In the genomic region with DNA sequence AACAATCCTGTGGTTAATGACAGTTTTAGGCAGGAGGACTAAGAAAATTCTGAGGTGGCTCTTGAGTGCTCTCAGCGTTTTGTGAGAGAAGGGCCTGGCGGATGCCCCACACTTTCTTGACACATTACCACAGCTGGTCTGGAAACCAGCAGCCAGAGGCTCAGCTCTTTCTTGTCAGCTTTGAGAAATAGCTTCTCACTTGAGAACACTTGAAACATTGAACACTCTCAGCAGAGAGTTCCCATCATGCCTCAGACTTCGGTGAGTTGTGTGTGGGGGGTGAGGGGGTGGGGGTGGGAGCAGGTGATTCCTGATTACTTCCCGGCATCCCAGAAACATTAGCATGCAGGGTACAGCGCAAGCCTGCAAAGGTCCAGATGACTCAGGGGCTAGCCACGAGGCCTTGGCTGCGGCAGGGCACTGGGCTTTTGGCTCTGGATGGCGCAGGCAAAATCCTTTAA, we compare ENCODE assay signal across 12 mouse cellular contexts.
DNase-seq lines count a peak whose midpoint lies in the region; ATAC-seq lines count a peak whose summit lies in the region.
"Had no signal": no experiment of that assay in that cellular context is flagged by ENCODE, and none has a peak within 500 bp of the region (broad histone marks: within the 10 kb centered on the region; RNA-seq: fewer than 3 reads in every experiment).

No protein-coding gene starts in this region.

- H3K9me3 ChIP-seq in neural tube, embryonic 15.5 days (replicated peaks) = no peaks in the 10 kb centered on the region
- H3K9me3 ChIP-seq: kidney, embryonic 15.5 days had no signal

- H3K36me3 ChIP-seq in neural tube, embryonic 15.5 days = peaks cover 10% of the 10 kb centered on the region
- H3K36me3 ChIP-seq: kidney, embryonic 15.5 days had no signal

- no peaks in the 10 kb centered on the region for H3K4me1 ChIP-seq in neural tube, embryonic 15.5 days

- intact Hi-C loops in heart, postnatal 25 days (cut with DNase I) = no loop called here

- no peak overlapping the region for H3K9ac ChIP-seq in neural tube, embryonic 15.5 days (replicated peaks)
- H3K9ac ChIP-seq: hindbrain, embryonic 14.5 days; kidney, embryonic 15.5 days had no signal

- no peak overlapping the region for H3K4me3 ChIP-seq in neural tube, embryonic 15.5 days (replicated peaks)
- H3K4me3 ChIP-seq: kidney, embryonic 15.5 days had no signal

- ATAC-seq in neural tube, embryonic 15.5 days (ENCODE audit: low FRiP score) = no peak

- H3K27me3 ChIP-seq in neural tube, embryonic 15.5 days (replicated peaks) = no peaks in the 10 kb centered on the region
- H3K27me3 ChIP-seq: kidney, embryonic 15.5 days had no signal

- H3K27ac ChIP-seq in neural tube, embryonic 15.5 days (replicated peaks) = no peak overlapping the region
- H3K27ac ChIP-seq: hindbrain, embryonic 14.5 days; kidney, embryonic 15.5 days had no signal

- no peak overlapping the region for H3K4me2 ChIP-seq in neural tube, embryonic 15.5 days
- H3K4me2 ChIP-seq: hindbrain, embryonic 14.5 days; kidney, embryonic 15.5 days had no signal

- peak; percentile 26 to 33 for DNase-seq in heart, adult 18-20 months
- DNase-seq in heart, postnatal 25 days (ENCODE audit: low spot score) = no peak
- DNase-seq in ES-CJ7 (ENCODE audit: low read depth, low spot score) = peak; percentile 29
- DNase-seq in adrenal gland, postnatal 25 days = peak; percentile 54
- DNase-seq in lung, postnatal 25 days (ENCODE audit: low spot score) = peak; percentile 44
- DNase-seq in layer of hippocampus, adult 9-11 months = no peak
- DNase-seq: cerebellum, postnatal 10 days; gastrocnemius, postnatal 36 days; layer of hippocampus, postnatal 36 days had no signal

- 55% methylated on average over 8 of the region's 8 CpGs for WGBS in neural tube, embryonic 15.5 days

Comparison
In these comparisons a context has a peak if more than half of its experiments do, and no peak if none do; other contexts are left out.
1. DNase-seq: peak in heart, adult 18-20 months (2 of 2), ES-CJ7 (single experiment), adrenal gland, postnatal 25 days (single experiment) and lung, postnatal 25 days (single experiment); none in heart, postnatal 25 days (single experiment) and layer of hippocampus, adult 9-11 months (single experiment).